11 mouse cellular contexts compared by ENCODE assay signal in the genomic region with DNA sequence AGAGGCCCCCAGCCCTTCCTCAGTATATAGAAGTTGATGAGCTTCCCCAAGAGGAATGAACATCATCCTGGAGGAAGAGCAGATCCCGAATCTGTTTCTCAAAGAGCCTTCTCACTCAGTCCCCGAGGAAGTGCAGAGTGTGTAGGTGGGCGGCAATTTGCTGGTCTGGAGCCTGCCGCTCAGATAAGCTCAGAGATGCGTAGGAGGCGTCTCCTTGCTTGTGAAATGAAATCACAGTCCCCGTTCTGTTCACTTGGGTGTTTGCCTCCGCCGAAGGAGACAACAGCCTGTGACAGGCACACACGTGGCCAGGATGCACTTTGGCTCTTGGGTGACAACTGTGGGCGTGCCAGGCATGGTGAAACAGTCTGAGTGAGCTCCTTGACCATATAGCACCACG.
DNase-seq lines count a peak whose midpoint lies in the region; ATAC-seq lines count a peak whose summit lies in the region.
"Had no signal": no experiment of that assay in that cellular context is flagged by ENCODE, and none has a peak within 500 bp of the region (broad histone marks: within the 10 kb centered on the region; RNA-seq: fewer than 3 reads in every experiment).

No protein-coding gene starts in this region.

- H3K4me3 ChIP-seq in neural tube, embryonic 13.5 days: no peak overlapping the region
- no peak overlapping the region for H3K4me3 ChIP-seq in hindbrain, embryonic 15.5 days
- H3K4me3 ChIP-seq: heart, embryonic 10.5 days; intestine, embryonic 15.5 days had no signal

- no peak for ATAC-seq in neural tube, embryonic 13.5 days (ENCODE audit: low read depth)
- ATAC-seq in hindbrain, embryonic 15.5 days (ENCODE audit: low FRiP score, low read depth): no peak
- ATAC-seq: intestine, embryonic 15.5 days had no signal

- no peaks in the 10 kb centered on the region for H3K27me3 ChIP-seq in neural tube, embryonic 13.5 days
- H3K27me3 ChIP-seq in hindbrain, embryonic 15.5 days: no peaks in the 10 kb centered on the region
- H3K27me3 ChIP-seq: intestine, embryonic 15.5 days had no signal

- H3K9ac ChIP-seq in neural tube, embryonic 13.5 days: no peak overlapping the region
- no peak overlapping the region for H3K9ac ChIP-seq in hindbrain, embryonic 15.5 days
- H3K9ac ChIP-seq: intestine, embryonic 15.5 days had no signal

- DNase-seq in neural tube, embryonic 10.5 days (ENCODE audit: extremely low spot score, low spot score): no peak
- DNase-seq in left cerebral cortex, adult 9 months (ENCODE audit: low spot score in 2 of 2): peak; percentile 84 to 94
- peak; percentile 50 for DNase-seq in testis, postnatal 10 days (ENCODE audit: low spot score)
- DNase-seq in lung, postnatal 4 days: no peak
- no peak for DNase-seq in retina, postnatal 1 day
- DNase-seq: lung, adult 2 months had no signal

- 83% methylated on average over 12 of the region's 12 CpGs for WGBS in neural tube, embryonic 13.5 days
- 81% methylated on average over 12 of the region's 12 CpGs for WGBS in hindbrain, embryonic 15.5 days

- H3K4me1 ChIP-seq in neural tube, embryonic 13.5 days (replicated peaks): peaks cover 42% of the 10 kb centered on the region
- peaks cover 32% of the 10 kb centered on the region for H3K4me1 ChIP-seq in hindbrain, embryonic 15.5 days (replicated peaks)
- H3K4me1 ChIP-seq: heart, embryonic 10.5 days; intestine, embryonic 15.5 days had no signal

- H3K9me3 ChIP-seq in neural tube, embryonic 13.5 days: no peaks in the 10 kb centered on the region
- H3K9me3 ChIP-seq in hindbrain, embryonic 15.5 days: no peaks in the 10 kb centered on the region
- H3K9me3 ChIP-seq: heart, embryonic 10.5 days; intestine, embryonic 15.5 days had no signal

- peaks cover 25% of the 10 kb centered on the region for H3K36me3 ChIP-seq in neural tube, embryonic 13.5 days
- no peaks in the 10 kb centered on the region; the same call in 1 of the 2 replicates for H3K36me3 ChIP-seq in hindbrain, embryonic 15.5 days
- H3K36me3 ChIP-seq: intestine, embryonic 15.5 days had no signal

- H3K4me2 ChIP-seq in neural tube, embryonic 13.5 days: no peak overlapping the region
- no peak overlapping the region for H3K4me2 ChIP-seq in hindbrain, embryonic 15.5 days
- H3K4me2 ChIP-seq: intestine, embryonic 15.5 days had no signal

- H3K27ac ChIP-seq in neural tube, embryonic 13.5 days (replicated peaks): peak overlapping the region; percentile 76
- H3K27ac ChIP-seq in hindbrain, embryonic 15.5 days (replicated peaks): 0 out of 2 replicates have a peak overlapping the region, but pooled peaks have one; percentile 23
- H3K27ac ChIP-seq: heart, embryonic 10.5 days; intestine, embryonic 15.5 days; stomach, postnatal 0 days had no signal

Comparison
In these comparisons a context has a peak if more than half of its experiments do, and no peak if none do; other contexts are left out.
1. DNase-seq: peak in left cerebral cortex, adult 9 months (2 of 2) and testis, postnatal 10 days (single experiment); none in neural tube, embryonic 10.5 days (single experiment), lung, postnatal 4 days (0 of 2) and retina, postnatal 1 day (single experiment).